Mouse (Mus musculus) heart, embryonic 14.5 days (tissue): ENCODE measurements around the gene Cdc40. TPM values are rescaled to one million over a fixed set of nuclear protein-coding genes. Genes with fewer than 3 reads are reported as not detected.
"Not testable (repeated sequence)": the region's sequence is repeated elsewhere in the genome, so short reads cannot be mapped to it uniquely, and the experiment has no call there.

Source experiments
- ATAC-seq: fragments of 200-750 bp; cut with Nextera tagmentation; 2 replicates; pipeline ENCODE4 v1.8.0; 2017; ENCODE audit warnings: low read depth, moderate TSS enrichment; ENCODE audit not compliant: insufficient number of reproducible peaks, insufficient read depth, low FRiP score
- H3K27ac ChIP-seq, 2 experiments: fragments of 200-500 bp in 1 of 2; fragments of 300-500 bp in 1 of 2; sonication (generic) in 1 of 2; replicated peaks in 1 of 2; 2 replicates each; pipeline ENCODE4 v1.5.1; 2012 to 2014; ENCODE audit warnings: low read depth in 2 of 2, low read length in 2 of 2, control low read depth in 1 of 2, mild to moderate bottlenecking in 1 of 2, mixed read lengths in 1 of 2; ENCODE audit not compliant: control insufficient read depth in 1 of 2, insufficient read depth in 1 of 2
- H3K27me3 ChIP-seq: fragments of 300-500 bp; sonication (generic); 2 replicates; pipeline ENCODE4 v1.6.1; 2014; ENCODE audit warnings: mild to moderate bottlenecking, low read length, control low read depth; ENCODE audit not compliant: control insufficient read depth, insufficient read depth
- H3K36me3 ChIP-seq: fragments of 300-500 bp; sonication (generic); 2 replicates; pipeline ENCODE4 v1.6.1; 2014; ENCODE audit warnings: mild to moderate bottlenecking, control low read depth, low read length, mixed read lengths; ENCODE audit not compliant: control insufficient read depth, insufficient read depth
- H3K4me1 ChIP-seq, 2 experiments: fragments of 200-500 bp in 1 of 2; fragments of 300-500 bp in 1 of 2; sonication (generic) in 1 of 2; 2 replicates each; pipeline ENCODE4 v1.6.1; 2012 to 2014; ENCODE audit warnings: low read length in 2 of 2, control low read depth in 1 of 2, mixed read lengths in 1 of 2; ENCODE audit not compliant: control insufficient read depth in 2 of 2, insufficient read depth in 2 of 2
- H3K4me2 ChIP-seq: fragments of 300-500 bp; sonication (generic); 2 replicates; pipeline ENCODE4 v1.6.1; 2014; ENCODE audit warnings: mild to moderate bottlenecking, low read length
- H3K4me3 ChIP-seq, 2 experiments: fragments of 200-500 bp in 1 of 2; fragments of 300-500 bp in 1 of 2; sonication (generic) in 1 of 2; 2 replicates each; pipeline ENCODE4 v1.5.1; 2012 to 2014; ENCODE audit warnings: low read length in 2 of 2, mild to moderate bottlenecking in 2 of 2, control low read depth in 1 of 2, low read depth in 1 of 2, moderate library complexity in 1 of 2; ENCODE audit not compliant: control insufficient read depth in 1 of 2, insufficient read depth in 1 of 2
- H3K9ac ChIP-seq: fragments of 300-500 bp; sonication (generic); 2 replicates; pipeline ENCODE4 v1.6.1; 2014; ENCODE audit warnings: mild to moderate bottlenecking, low read length
- H3K9me3 ChIP-seq: fragments of 300-500 bp; sonication (generic); 2 replicates; pipeline ENCODE4 v1.6.1; 2016; ENCODE audit warnings: low read length, control low read depth; ENCODE audit not compliant: control insufficient read depth
- WGBS: fragments of 180-500 bp; shearing (Covaris S2); extraction: QIAGEN DNeasy Blood & Tissue Kit; methylation state at CpG from one replicate; pipeline ENCODE4 v1.1.7; 2014; 5-methylcytosine and 5-hydroxymethylcytosine counted together
- polyA plus RNA-seq: library from polyadenylated mRNA; unstranded; fragments of >200 nt; fragmentation: Nextera tagmentation; extraction: Ambion mirVana; gene quantifications from 2 replicates; pipeline ENCODE4 v1.2.1, GENCODE M21; 2014

Gene Cdc40
- polyA plus RNA-seq, 1 experiment from 2014 or later = 21.8 TPM

- 72% methylated on average over 4 of the region's 4 CpGs for whole genome bisulfite sequencing
- H3K9ac ChIP-seq = no peak overlapping the region
- ATAC-seq = no peak
- no peak overlapping the region for H3K4me2 ChIP-seq
- no peak overlapping the region for H3K4me3 ChIP-seq
- H3K27ac ChIP-seq = no peak overlapping the region
- no peaks in the 10 kb centered on the region for H3K4me1 ChIP-seq
- H3K9me3 ChIP-seq = no peaks in the 10 kb centered on the region
- no peaks in the 10 kb centered on the region for H3K27me3 ChIP-seq
- H3K36me3 ChIP-seq = no peaks in the 10 kb centered on the region
Measured at GRCm38 (mm10) chr10:40813627-40814026, 69.5 kb downstream of the Cdc40 start.

GRCm38 (mm10) chr10:40809411-40809910 lies 73.7 kb downstream of the Cdc40 start:
- not testable (repeated sequence) for H3K27ac ChIP-seq, H3K9me3 ChIP-seq, ATAC-seq, H3K27me3 ChIP-seq, H3K4me2 ChIP-seq, H3K4me1 ChIP-seq, H3K4me3 ChIP-seq, H3K36me3 ChIP-seq, H3K9ac ChIP-seq
- 42% methylated on average over 5 of the region's 5 CpGs for WGBS

DNA sequence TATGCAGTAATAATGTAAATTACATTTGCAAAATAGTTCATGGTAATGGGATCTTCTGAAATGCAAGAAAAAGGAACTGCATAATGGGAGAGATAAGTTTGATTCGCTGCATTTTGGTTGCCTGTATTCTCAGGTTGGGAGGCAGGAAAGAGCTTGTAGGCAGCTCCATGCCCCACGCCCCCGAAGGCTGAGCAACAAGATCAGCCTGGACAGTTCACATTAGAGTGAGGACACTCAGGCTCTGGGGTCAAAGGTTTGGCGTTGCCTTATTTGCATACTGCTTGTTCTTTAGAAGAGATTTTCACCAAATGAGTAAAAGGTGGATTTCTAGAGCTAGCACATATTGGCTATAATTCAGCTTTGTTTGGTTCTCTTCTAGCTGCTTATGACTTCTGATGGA lies 76.9 kb downstream of the Cdc40 start:
- H3K4me1 ChIP-seq = peaks cover 2 to 4% of the 10 kb centered on the region in 2 experiments; a peak in 3 of 4 replicates
- no peak for ATAC-seq
- no peaks in the 10 kb centered on the region for H3K27me3 ChIP-seq
- no peak overlapping the region for H3K4me2 ChIP-seq
- H3K4me3 ChIP-seq = no peak overlapping the region
- 84% methylated on average over 4 of the region's 4 CpGs for WGBS
- H3K9ac ChIP-seq = no peak overlapping the region
- no peak overlapping the region for H3K27ac ChIP-seq
- H3K9me3 ChIP-seq = no peaks in the 10 kb centered on the region
- H3K36me3 ChIP-seq = no peaks in the 10 kb centered on the region

GRCm38 (mm10) chr10:40805221-40805620 lies 77.9 kb downstream of the Cdc40 start:
- no peaks in the 10 kb centered on the region for H3K9me3 ChIP-seq
- H3K4me2 ChIP-seq = no peak overlapping the region
- no peaks in the 10 kb centered on the region for H3K36me3 ChIP-seq
- 84% methylated on average over 1 of the region's 1 CpGs for WGBS
- no peak overlapping the region for H3K27ac ChIP-seq
- H3K4me1 ChIP-seq = peaks cover 2 to 4% of the 10 kb centered on the region in 2 experiments; a peak in 3 of 4 replicates
- H3K27me3 ChIP-seq = no peaks in the 10 kb centered on the region
- H3K4me3 ChIP-seq = no peak overlapping the region
- H3K9ac ChIP-seq = no peak overlapping the region
- no peak for ATAC-seq

GRCm38 (mm10) chr10:40792115-40792514 lies 91.0 kb downstream of the Cdc40 start:
- no peak for ATAC-seq
- no peaks in the 10 kb centered on the region for H3K4me1 ChIP-seq
- H3K27ac ChIP-seq = no peak overlapping the region
- H3K4me2 ChIP-seq = no peak overlapping the region
- 0 out of 2 replicates have a peak, but pooled peaks cover 2% of the 10 kb centered on the region for H3K9me3 ChIP-seq
- 75% methylated on average over 3 of the region's 3 CpGs for WGBS
- no peak overlapping the region for H3K4me3 ChIP-seq
- H3K9ac ChIP-seq = no peak overlapping the region
- no peaks in the 10 kb centered on the region for H3K27me3 ChIP-seq
- no peaks in the 10 kb centered on the region for H3K36me3 ChIP-seq

DNA sequence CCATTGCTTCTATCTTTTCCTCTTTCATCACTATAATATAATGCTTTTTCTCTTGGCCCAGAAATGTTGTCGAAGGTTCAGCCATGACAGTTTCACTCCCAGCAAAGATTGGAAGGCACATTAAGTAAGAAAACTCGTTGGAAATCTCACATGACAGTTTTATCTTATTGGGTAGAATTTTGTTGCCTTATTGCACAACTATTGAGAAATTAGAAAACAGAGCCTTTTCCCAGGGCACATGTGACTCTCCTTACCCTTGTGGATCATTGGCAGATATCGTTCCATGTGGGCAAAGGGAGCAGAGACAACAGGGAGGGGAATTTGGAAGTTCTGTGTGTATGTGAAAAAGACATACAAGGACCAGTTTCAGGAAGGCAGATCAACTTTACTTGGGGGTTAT lies 92.7 kb downstream of the Cdc40 start:
- no peaks in the 10 kb centered on the region for H3K27me3 ChIP-seq
- no peak overlapping the region for H3K27ac ChIP-seq
- H3K4me2 ChIP-seq = no peak overlapping the region
- H3K9me3 ChIP-seq = 0 out of 2 replicates have a peak, but pooled peaks cover 4% of the 10 kb centered on the region
- H3K4me1 ChIP-seq = no peaks in the 10 kb centered on the region
- no peak for ATAC-seq
- H3K4me3 ChIP-seq = no peak overlapping the region
- H3K36me3 ChIP-seq = no peaks in the 10 kb centered on the region
- 73% methylated on average over 3 of the region's 3 CpGs for WGBS
- H3K9ac ChIP-seq = no peak overlapping the region

Other genes starting within 250 kb of the Cdc40 start
- gene Mettl24, start 200.0 kb downstream of the Cdc40 start, polyA plus RNA-seq = 3.6 and 3.8 TPM in 2 replicates
- gene Wasf1, start 164 bp upstream of the Cdc40 start, polyA plus RNA-seq = 10.7 and 12.1 TPM in 2 replicates
- not detected in 2 replicates for gene Gpr6, start 189.0 kb upstream of the Cdc40 start, polyA plus RNA-seq